Mouse (Mus musculus) neural tube, embryonic 14.5 days (tissue): ENCODE measurements around the gene Myo3a. TPM values are rescaled to one million over a fixed set of nuclear protein-coding genes. Genes with fewer than 3 reads are reported as not detected.
"Not testable (repeated sequence)": the region's sequence is repeated elsewhere in the genome, so short reads cannot be mapped to it uniquely, and the experiment has no call there.

Source experiments
- ATAC-seq: fragments of 200-750 bp; cut with Nextera tagmentation; 2 replicates; pipeline ENCODE4 v1.8.0; 2017; ENCODE audit warnings: low read depth, mild to moderate bottlenecking, moderate TSS enrichment, moderate library complexity
- H3K27ac ChIP-seq: fragments of 300-500 bp; sonication (generic); 2 replicates; pipeline ENCODE4 v1.5.1; 2014; ENCODE audit warnings: low read depth, mild to moderate bottlenecking, control low read depth, low read length, moderate library complexity, mixed read lengths
- H3K27me3 ChIP-seq: fragments of 300-500 bp; sonication (generic); 2 replicates; pipeline ENCODE4 v1.6.1; 2014; ENCODE audit warnings: low read length; ENCODE audit not compliant: control insufficient read depth, insufficient read depth
- H3K36me3 ChIP-seq: fragments of 300-500 bp; sonication (generic); 2 replicates; pipeline ENCODE4 v1.6.1; 2014; ENCODE audit warnings: low read length, mixed read lengths; ENCODE audit not compliant: control insufficient read depth, insufficient read depth
- H3K4me1 ChIP-seq: fragments of 300-500 bp; sonication (generic); 2 replicates; pipeline ENCODE4 v1.6.1; 2014; ENCODE audit warnings: low read length; ENCODE audit not compliant: control insufficient read depth, insufficient read depth
- H3K4me2 ChIP-seq: fragments of 300-500 bp; sonication (generic); 2 replicates; pipeline ENCODE4 v1.6.1; 2014; ENCODE audit warnings: mild to moderate bottlenecking, low read depth, low read length, control low read depth
- H3K4me3 ChIP-seq: fragments of 300-500 bp; sonication (generic); 2 replicates; pipeline ENCODE4 v1.5.1; 2014; ENCODE audit warnings: low read depth, low read length, control low read depth, mixed read lengths
- H3K9ac ChIP-seq: fragments of 300-500 bp; sonication (generic); replicated peaks from 2 replicates; pipeline ENCODE4 v1.6.1; 2014; ENCODE audit warnings: low read depth, mild to moderate bottlenecking, control low read depth, low read length, mixed read lengths
- H3K9me3 ChIP-seq: fragments of 300-500 bp; sonication (generic); 2 replicates; pipeline ENCODE4 v1.6.1; 2016; ENCODE audit warnings: low read length; ENCODE audit not compliant: control insufficient read depth
- WGBS: fragments of 180-500 bp; shearing (Covaris S2); extraction: QIAGEN DNeasy Blood & Tissue Kit; methylation state at CpG from one replicate; pipeline ENCODE4 v1.1.7; 2014; 5-methylcytosine and 5-hydroxymethylcytosine counted together
- polyA plus RNA-seq: library from polyadenylated mRNA; unstranded; fragments of >200 nt; fragmentation: Nextera tagmentation; extraction: Ambion mirVana; gene quantifications from 2 replicates; pipeline ENCODE4 v1.2.1, GENCODE M21; 2014

The Myo3a gene
- polyA plus RNA-seq, 1 experiment from 2014 or later: 0.05 TPM

GRCm38 (mm10) chr2:22297913-22298312, 70.6 kb downstream of the Myo3a start:
- H3K4me2 ChIP-seq: no peak overlapping the region
- no peaks in the 10 kb centered on the region for H3K36me3 ChIP-seq
- H3K27me3 ChIP-seq: no peaks in the 10 kb centered on the region
- no peak overlapping the region for H3K9ac ChIP-seq
- no peaks in the 10 kb centered on the region for H3K4me1 ChIP-seq
- no peak for ATAC-seq
- H3K27ac ChIP-seq: no peak overlapping the region
- WGBS: 85% methylated on average over 1 of the region's 1 CpGs
- no peak overlapping the region for H3K4me3 ChIP-seq
- no peaks in the 10 kb centered on the region for H3K9me3 ChIP-seq

GRCm38 (mm10) chr2:22338269-22338857, 111.1 kb downstream of the Myo3a start:
- H3K9me3 ChIP-seq: no peaks in the 10 kb centered on the region
- peak overlapping the region; percentile 83 for H3K4me2 ChIP-seq
- no peaks in the 10 kb centered on the region for H3K4me1 ChIP-seq
- H3K36me3 ChIP-seq: no peaks in the 10 kb centered on the region
- peak overlapping the region; percentile 44; the same call in 1 of the 2 replicates for H3K27ac ChIP-seq
- H3K9ac ChIP-seq: peak overlapping the region; percentile 61
- 5% methylated on average over 17 of the region's 32 CpGs for WGBS
- peak; percentile 89 for ATAC-seq
- peak overlapping the region; percentile 37 for H3K4me3 ChIP-seq
- H3K27me3 ChIP-seq: no peaks in the 10 kb centered on the region

GRCm38 (mm10) chr2:22410511-22410910, 183.2 kb downstream of the Myo3a start:
- not testable (repeated sequence) for H3K27me3 ChIP-seq, H3K4me2 ChIP-seq, H3K9ac ChIP-seq, H3K4me3 ChIP-seq, H3K36me3 ChIP-seq, H3K4me1 ChIP-seq, H3K9me3 ChIP-seq, H3K27ac ChIP-seq, ATAC-seq
- WGBS: 98% methylated on average over 11 of the region's 11 CpGs

- H3K9ac ChIP-seq: no peak overlapping the region
- WGBS: 91% methylated on average over 6 of the region's 6 CpGs
- H3K4me3 ChIP-seq: no peak overlapping the region
- no peaks in the 10 kb centered on the region for H3K4me1 ChIP-seq
- no peaks in the 10 kb centered on the region for H3K27me3 ChIP-seq
- H3K4me2 ChIP-seq: no peak overlapping the region
- H3K9me3 ChIP-seq: no peaks in the 10 kb centered on the region
- no peak overlapping the region for H3K27ac ChIP-seq
- ATAC-seq: no peak
- H3K36me3 ChIP-seq: no peaks in the 10 kb centered on the region
Observed at GRCm38 (mm10) chr2:22548421-22548820, 321.1 kb downstream of the Myo3a start.

- not testable (repeated sequence) for H3K27ac ChIP-seq, H3K4me3 ChIP-seq, H3K4me1 ChIP-seq, H3K4me2 ChIP-seq, H3K9me3 ChIP-seq, H3K9ac ChIP-seq, H3K36me3 ChIP-seq, H3K27me3 ChIP-seq
- WGBS: 91% methylated on average over 14 of the region's 14 CpGs
- ATAC-seq: peak; percentile 86
Observed at GRCm38 (mm10) chr2:22587469-22588169, 360.3 kb downstream of the Myo3a start.

GRCm38 (mm10) chr2:22588170-22588541, 360.9 kb downstream of the Myo3a start:
- H3K9ac ChIP-seq, H3K4me3 ChIP-seq, H3K27ac ChIP-seq, H3K4me2 ChIP-seq, H3K27me3 ChIP-seq, H3K4me1 ChIP-seq, H3K36me3 ChIP-seq, H3K9me3 ChIP-seq: not testable (repeated sequence)
- ATAC-seq: peak; percentile 48
- WGBS: 89% methylated on average over 5 of the region's 5 CpGs

GRCm38 (mm10) chr2:22588673-22589381, 361.5 kb downstream of the Myo3a start:
- H3K4me2 ChIP-seq, H3K27ac ChIP-seq, H3K27me3 ChIP-seq, H3K36me3 ChIP-seq, H3K4me1 ChIP-seq, H3K9me3 ChIP-seq, H3K9ac ChIP-seq, H3K4me3 ChIP-seq: not testable (repeated sequence)
- peak; percentile 95 for ATAC-seq
- WGBS: 69% methylated on average over 12 of the region's 12 CpGs

GRCm38 (mm10) chr2:22589382-22590205, 362.3 kb downstream of the Myo3a start:
- not testable (repeated sequence) for H3K4me1 ChIP-seq, H3K27me3 ChIP-seq, H3K36me3 ChIP-seq, H3K4me2 ChIP-seq, H3K9me3 ChIP-seq, H3K9ac ChIP-seq, H3K4me3 ChIP-seq, H3K27ac ChIP-seq
- WGBS: 93% methylated on average over 16 of the region's 17 CpGs
- ATAC-seq: peak; percentile 92

GRCm38 (mm10) chr2:22590206-22590490, 362.8 kb downstream of the Myo3a start:
- no peak overlapping the region for H3K4me3 ChIP-seq
- ATAC-seq: no peak
- no peaks in the 10 kb centered on the region for H3K9me3 ChIP-seq

More at GRCm38 (mm10) chr2:22590206-22590490, 362.8 kb downstream of the Myo3a start:
- no peaks in the 10 kb centered on the region for H3K36me3 ChIP-seq
- H3K27me3 ChIP-seq: no peaks in the 10 kb centered on the region
- no peak overlapping the region for H3K4me2 ChIP-seq
- no peak overlapping the region for H3K9ac ChIP-seq
- no peaks in the 10 kb centered on the region for H3K4me1 ChIP-seq
- H3K27ac ChIP-seq: no peak overlapping the region
